Mouse (Mus musculus) liver (tissue): ENCODE data around the gene Gm5934.
"Not testable (repeated sequence)": the region's sequence is repeated elsewhere in the genome, so short reads cannot be mapped to it uniquely, and the experiment has no call there.

ENCODE experiments used
- DNase-seq: peaks from one replicate; pipeline ENCODE4 v3.0.0-alpha.2; 2020; ENCODE audit warnings: mixed read lengths

Gm5934 gene

GRCm38 (mm10) chrX:24500660-24501059 lies at the start of gene Gm5934:
TSS of gene Gm5934 (minus strand) at chrX:24500760.
- not testable (repeated sequence) for DNase-seq
